Mouse (Mus musculus) layer of hippocampus, adult 9-10 months (tissue): ENCODE results near the gene Mapk8.

Source experiments
- DNase-seq: peaks from one replicate; pipeline ENCODE4 v3.0.0; 2022; ENCODE audit warnings: low spot score

Gene Mapk8

DNA sequence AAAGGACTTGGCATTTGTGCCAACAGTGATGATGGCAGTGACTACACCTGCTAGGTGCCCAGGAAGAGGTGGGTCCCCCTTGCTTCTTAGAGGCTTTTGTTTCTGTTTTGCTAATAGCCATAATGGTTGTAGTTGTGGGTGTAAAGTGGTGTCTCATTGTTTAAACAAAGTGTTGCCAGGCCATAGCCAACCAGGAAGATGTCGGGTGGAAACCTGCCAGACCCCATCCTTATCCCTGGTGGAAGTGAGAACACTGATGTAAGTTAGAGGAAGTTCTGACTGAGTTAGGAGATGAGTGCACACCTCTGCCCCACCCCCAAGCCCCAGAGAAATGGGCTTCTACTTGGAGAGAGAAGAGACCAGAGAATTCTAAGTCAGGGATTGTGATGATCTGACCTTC is 98.8 kb downstream of the Mapk8 start:
- no peak for DNase-seq

DNA sequence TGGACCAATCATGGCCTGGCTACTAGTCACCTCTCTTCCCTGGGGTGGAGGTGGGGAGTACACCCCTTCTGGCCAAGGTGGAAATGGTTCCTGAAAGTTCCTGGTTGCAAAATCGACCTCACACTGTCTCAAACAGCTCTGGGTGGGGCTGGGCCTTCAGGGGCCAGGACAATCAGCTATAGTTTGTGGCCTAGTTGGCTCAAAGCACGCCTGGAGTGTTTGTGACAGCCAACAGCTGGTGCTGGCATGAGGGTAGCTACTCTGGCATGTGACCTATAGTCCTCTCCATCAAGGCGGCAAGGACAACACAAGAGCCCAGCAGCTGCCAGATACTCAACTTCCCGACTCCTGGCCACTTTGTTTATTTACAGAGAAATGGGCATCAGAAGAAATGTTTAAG is 99.2 kb downstream of the Mapk8 start:
- no peak for DNase-seq

GRCm38 (mm10) chr14:33346546-33346945 is 100.4 kb downstream of the Mapk8 start:
- no peak for DNase-seq

DNA sequence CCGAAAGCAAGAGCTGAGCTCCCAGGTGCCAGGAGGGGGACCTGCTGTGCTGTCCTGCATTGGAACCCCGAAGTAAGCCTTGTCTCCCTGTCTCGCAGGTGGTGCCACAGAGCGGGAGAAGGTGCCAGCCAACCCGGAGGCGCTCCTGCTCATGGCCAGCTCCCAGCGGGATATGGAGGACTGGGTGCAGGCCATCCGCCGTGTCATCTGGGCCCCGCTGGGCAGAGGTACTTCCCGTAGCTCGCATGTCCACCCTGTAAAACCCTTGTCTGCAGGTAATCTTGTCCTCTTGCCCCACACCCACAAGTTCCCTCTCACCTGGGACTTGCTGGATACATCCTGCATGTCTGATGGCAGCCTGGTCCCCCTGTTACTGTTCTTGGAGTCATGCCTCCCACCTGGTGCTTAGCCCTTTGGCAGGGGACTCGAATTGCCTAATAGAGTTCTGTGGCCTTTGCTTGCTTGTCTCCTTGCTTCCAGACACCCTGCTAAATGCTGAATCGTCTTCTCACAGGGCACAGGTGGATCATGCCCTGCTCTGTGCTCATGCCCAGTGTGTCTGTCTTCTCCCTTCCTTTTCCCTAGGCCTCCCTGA is 103.7 kb downstream of the Mapk8 start:
- no peak for DNase-seq

DNA sequence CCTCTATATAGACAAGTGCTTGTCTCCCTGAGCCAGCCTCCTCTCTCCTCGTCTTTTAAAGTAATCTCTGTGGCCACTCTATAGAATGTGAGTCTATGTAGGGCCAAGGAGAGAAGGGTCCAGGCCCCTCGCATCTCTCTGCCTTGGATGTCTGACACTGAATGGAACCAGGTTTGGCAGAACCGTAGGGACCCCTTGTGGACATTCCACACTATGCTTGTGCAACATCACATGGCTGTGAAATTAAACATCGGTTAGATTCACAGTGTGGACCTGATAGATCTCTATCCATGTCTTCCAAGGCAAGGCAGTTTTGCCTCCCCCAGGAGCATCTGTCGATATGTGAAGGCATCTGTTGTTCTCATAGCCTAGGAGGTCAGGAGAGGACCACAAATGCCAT is 108.3 kb downstream of the Mapk8 start:
- DNase-seq = no peak

DNA sequence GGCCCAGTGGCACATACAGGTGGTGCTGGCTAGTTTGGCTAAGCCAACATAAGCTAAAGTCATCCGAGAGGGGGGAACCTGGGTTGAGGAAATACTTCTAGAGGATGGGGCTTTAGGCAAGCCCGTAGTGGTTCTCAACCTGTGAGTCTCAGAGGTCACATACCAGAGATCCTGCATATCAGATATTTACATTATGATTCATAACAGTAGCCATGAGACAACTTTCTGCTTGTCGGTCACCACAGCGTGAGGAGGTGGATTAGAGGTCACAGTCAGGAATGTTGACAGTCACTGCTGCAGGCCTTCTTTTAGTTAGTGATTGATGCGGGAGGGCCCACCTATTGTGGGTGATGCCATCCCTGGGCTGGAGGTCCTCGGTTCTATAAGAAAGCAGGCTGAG is 111.2 kb downstream of the Mapk8 start:
- no peak for DNase-seq

- no peak for DNase-seq
These were observed 112.6 kb downstream of the Mapk8 start for GRCm38 (mm10) chr14:33334402-33334801.

DNA sequence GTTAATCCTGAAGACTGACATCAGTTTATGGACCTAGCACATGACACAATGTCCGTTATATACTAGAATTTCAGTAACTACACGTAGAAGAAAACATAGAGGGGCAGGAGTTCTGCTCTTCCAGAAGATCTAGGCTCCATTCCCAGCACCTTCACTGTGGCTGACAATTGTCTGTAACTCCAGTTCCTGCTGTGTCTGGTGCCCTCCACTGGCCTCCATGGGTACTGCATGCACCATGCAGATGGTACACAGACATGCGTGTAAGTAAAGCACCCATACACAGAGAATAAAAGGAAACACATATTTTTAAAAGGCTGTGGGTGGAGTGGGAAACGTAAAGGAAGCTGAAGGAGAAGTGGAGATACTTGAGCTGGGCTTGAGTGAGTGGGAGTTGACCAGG is 113.1 kb downstream of the Mapk8 start:
- DNase-seq = no peak

GRCm38 (mm10) chr14:33331627-33332026 is 115.3 kb downstream of the Mapk8 start:
- DNase-seq = no peak

DNA sequence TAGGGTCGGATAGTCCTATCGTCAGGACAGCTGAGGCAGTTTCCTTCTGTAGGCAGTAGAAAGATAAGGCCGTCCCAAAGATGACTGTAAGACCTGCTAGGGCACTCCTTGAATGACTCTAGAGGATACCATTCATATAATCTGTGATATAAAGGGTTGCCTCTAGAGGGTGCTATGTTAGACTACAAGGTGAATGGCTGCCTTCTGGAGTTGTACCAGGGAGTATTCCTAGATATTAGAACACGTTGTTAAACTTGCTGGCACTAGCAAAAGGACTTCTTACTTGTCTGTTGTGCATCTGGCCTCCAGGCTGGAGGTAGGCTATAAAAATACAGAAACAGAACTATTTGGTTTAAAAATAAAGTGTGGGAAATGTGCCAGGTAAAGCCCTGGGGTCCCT is 116.0 kb downstream of the Mapk8 start:
- DNase-seq = no peak

DNA sequence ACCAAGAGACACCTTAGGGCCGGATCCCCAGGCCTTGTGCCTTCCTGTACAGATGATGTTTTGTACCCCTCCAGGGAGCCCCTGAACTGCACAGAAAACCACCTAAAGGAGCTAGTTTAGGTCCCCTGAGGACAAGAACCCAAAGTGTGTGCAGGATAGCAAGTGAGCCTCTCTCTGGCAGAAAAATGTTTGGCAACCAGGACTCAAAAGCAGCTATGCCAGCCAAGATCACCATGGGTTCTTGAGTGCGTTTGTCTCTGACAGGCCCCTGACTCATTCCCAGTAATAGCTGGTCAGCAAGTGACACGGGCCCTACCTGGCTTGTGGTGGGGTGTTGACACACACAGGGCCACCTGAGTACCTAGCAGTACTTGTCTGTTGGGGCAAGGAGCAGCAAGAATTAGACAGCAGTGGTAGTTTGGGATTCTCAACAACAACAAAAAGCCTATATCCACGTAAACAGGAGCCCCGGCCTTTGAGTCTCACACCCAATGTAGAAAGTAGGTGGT is 117.6 kb downstream of the Mapk8 start:
- no peak for DNase-seq

DNA sequence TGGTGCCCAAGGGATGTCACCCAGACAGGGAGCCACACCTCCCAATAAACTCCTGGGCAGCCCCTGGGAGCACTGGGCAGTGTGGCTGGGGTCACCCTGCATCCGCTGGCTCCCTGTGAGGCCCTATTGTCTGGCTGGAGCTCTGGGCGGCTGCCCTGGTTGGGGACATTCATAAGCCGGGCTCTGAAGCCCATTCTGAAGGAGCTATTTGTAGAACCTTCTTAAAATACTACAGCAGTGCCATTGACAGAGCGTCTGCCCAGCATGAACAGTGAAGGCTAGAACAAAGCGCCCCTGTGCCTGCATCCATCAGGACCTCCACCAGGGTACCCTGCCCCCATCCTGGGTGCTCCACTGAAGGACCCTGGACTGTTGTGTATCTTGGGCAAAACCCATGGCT is 118.6 kb downstream of the Mapk8 start:
- no peak for DNase-seq
